8 mouse cellular contexts compared by ENCODE assay signal in the genomic region with DNA sequence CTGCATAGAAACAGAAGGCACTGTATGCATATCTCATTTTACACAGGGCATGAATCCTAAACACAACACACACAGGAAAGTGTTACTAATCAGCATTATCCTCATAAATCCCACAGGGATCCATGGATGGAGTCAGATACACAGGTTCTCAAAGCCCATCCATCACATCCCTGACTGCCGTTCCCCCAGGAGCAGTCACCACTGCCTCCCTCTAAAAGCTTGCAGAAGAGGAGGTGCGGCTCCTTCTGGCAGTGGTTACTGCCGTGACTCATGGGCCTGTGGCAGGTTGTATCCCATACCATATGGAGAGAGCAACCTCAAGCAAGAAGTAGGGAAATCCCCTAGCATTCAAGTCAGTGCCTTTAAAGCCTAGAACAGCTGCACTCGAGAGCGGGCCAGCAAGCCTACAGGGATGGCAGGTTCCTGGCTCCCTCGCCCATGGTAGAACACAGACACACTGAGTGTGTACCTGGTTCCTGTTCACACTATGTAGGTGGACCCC. TPM values are rescaled to one million over a fixed set of nuclear protein-coding genes. Genes with fewer than 3 reads are reported as not detected.
A peak's percentile ranks its signal among the peaks of the same experiment; 100 is the strongest.
DNase-seq lines count a peak whose midpoint lies in the region.

No protein-coding gene starts in this region.

- H3K9me3 ChIP-seq in megakaryocyte, embryonic 14.5 days = no peaks in the 10 kb centered on the region

- peak overlapping the region; percentile 82 for H3K4me3 ChIP-seq in megakaryocyte, embryonic 14.5 days (replicated peaks)

- peaks cover 75% of the 10 kb centered on the region for H3K36me3 ChIP-seq in megakaryocyte, embryonic 14.5 days (replicated peaks; ENCODE audit: low read length)

- peak; percentile 43 for DNase-seq in adrenal gland, adult 2 months
- no peak for DNase-seq in adrenal gland, adult 8-10 months
- peak; percentile 29 for DNase-seq in urinary bladder, postnatal 14 days (ENCODE audit: low spot score)
- DNase-seq in urinary bladder, adult 2 months (ENCODE audit: low spot score) = no peak
- DNase-seq in heart, postnatal 14 days = no peak
- no peak for DNase-seq in gastrocnemius, adult 18-20 months (ENCODE audit: low spot score)
- DNase-seq in heart, adult 18-20 months = no peak

- intact Hi-C loops in heart, postnatal 14 days (cut with DNase I) = no loop called here

- H3K27me3 ChIP-seq in megakaryocyte, embryonic 14.5 days (replicated peaks) = no peaks in the 10 kb centered on the region

- H3K4me1 ChIP-seq in megakaryocyte, embryonic 14.5 days = peaks cover 98% of the 10 kb centered on the region

RNA-seq across cellular contexts. Expression of a gene that starts 45.8 kb away (rescaled TPM):
- total RNA-seq in adrenal gland, adult 2 months (2021) = 100 to 1,000 TPM; 336 to 511 TPM
- polyA plus RNA-seq in adrenal gland, adult 2 months (2012; rRNA removed) = 134 and 196 TPM in 2 replicates
- total RNA-seq in adrenal gland, adult 8-10 months (2022) = 100 to 1,000 TPM; 295 to 379 (median 319) TPM
- 8.6 and 10.0 TPM in 2 replicates for polyA plus RNA-seq in urinary bladder, adult 2 months (2012; rRNA removed)
- 110 and 158 TPM in 2 replicates for polyA plus RNA-seq in megakaryocyte, embryonic 14.5 days (2012; ENCODE audit: insufficient read depth, low replicate concordance)
- total RNA-seq in heart, postnatal 14 days (2021) = 10 to 100 TPM in 1 of 2 experiments, 1 to 10 TPM in 1; 3.8 to 13.1 TPM
- 1 to 10 TPM; 1.8 to 4.1 TPM for total RNA-seq in gastrocnemius, adult 18-20 months (2021)
- 10 to 100 TPM in 1 of 2 experiments, 1 to 10 TPM in 1; 3.7 to 34.5 TPM for total RNA-seq in heart, adult 18-20 months (2021)

Comparison
In these comparisons a context has a peak if more than half of its experiments do, and no peak if none do; other contexts are left out.
1. DNase-seq: peak in adrenal gland, adult 2 months (single experiment) and urinary bladder, postnatal 14 days (single experiment); none in adrenal gland, adult 8-10 months (single experiment), urinary bladder, adult 2 months (single experiment), heart, postnatal 14 days (0 of 2), gastrocnemius, adult 18-20 months (single experiment) and heart, adult 18-20 months (0 of 2).
2. RNA of a gene that starts 45.8 kb away (total RNA-seq): 336 to 511 TPM in adrenal gland, adult 2 months and 295 to 379 TPM in adrenal gland, adult 8-10 months; 3.7 to 34.5 TPM in heart, adult 18-20 months, 3.8 to 13.1 TPM in heart, postnatal 14 days and 1.8 to 4.1 TPM in gastrocnemius, adult 18-20 months; every median in the first group is over 4 times any median in the second.